Mouse (Mus musculus): ENCODE results near the gene Bin2. TPM values are rescaled to one million over a fixed set of nuclear protein-coding genes. Genes with fewer than 3 reads are reported as not detected.
"Not testable (repeated sequence)": the region's sequence is repeated elsewhere in the genome, so short reads cannot be mapped to it uniquely, and the experiment has no call there.

Gene Bin2
- polyA plus RNA-seq, 1 experiment = 1.8 TPM

- no peak for TF ChIP-seq POLR2A (IDR thresholded peaks at IDR 0.05; ENCODE audit: borderline replicate concordance, extremely low read depth, insufficient read depth, insufficient read length, poor library complexity, severe bottlenecking)
- no peak for TF ChIP-seq CTCF (IDR thresholded peaks at IDR 0.05; ENCODE audit: borderline replicate concordance, extremely low read depth, insufficient read depth, insufficient read length)
- DNase-seq (ENCODE audit: low read depth) = no peak
Measured at GRCm38 (mm10) chr15:100632323-100632722, 37.0 kb downstream of the Bin2 start.

- no peak for DNase-seq (ENCODE audit: low read depth)
- TF ChIP-seq CTCF (IDR thresholded peaks at IDR 0.05; ENCODE audit: borderline replicate concordance, extremely low read depth, insufficient read depth, insufficient read length) = no peak
- TF ChIP-seq POLR2A (IDR thresholded peaks at IDR 0.05; ENCODE audit: borderline replicate concordance, extremely low read depth, insufficient read depth, insufficient read length, poor library complexity, severe bottlenecking) = no peak
Measured at GRCm38 (mm10) chr15:100631454-100632170, 37.7 kb downstream of the Bin2 start.

- TF ChIP-seq CTCF (IDR thresholded peaks at IDR 0.05; ENCODE audit: borderline replicate concordance, extremely low read depth, insufficient read depth, insufficient read length) = no peak
- no peak for TF ChIP-seq POLR2A (IDR thresholded peaks at IDR 0.05; ENCODE audit: borderline replicate concordance, extremely low read depth, insufficient read depth, insufficient read length, poor library complexity, severe bottlenecking)
- DNase-seq (ENCODE audit: low read depth) = no peak
Measured at GRCm38 (mm10) chr15:100630126-100630525, 39.2 kb downstream of the Bin2 start.

GRCm38 (mm10) chr15:100628797-100629196 lies 40.6 kb downstream of the Bin2 start:
- DNase-seq (ENCODE audit: low read depth) = no peak
- TF ChIP-seq CTCF (IDR thresholded peaks at IDR 0.05; ENCODE audit: borderline replicate concordance, extremely low read depth, insufficient read depth, insufficient read length) = no peak
- no peak for TF ChIP-seq POLR2A (IDR thresholded peaks at IDR 0.05; ENCODE audit: borderline replicate concordance, extremely low read depth, insufficient read depth, insufficient read length, poor library complexity, severe bottlenecking)

GRCm38 (mm10) chr15:100627774-100628370 lies 41.5 kb downstream of the Bin2 start:
- TF ChIP-seq POLR2A (IDR thresholded peaks at IDR 0.05; ENCODE audit: borderline replicate concordance, extremely low read depth, insufficient read depth, insufficient read length, poor library complexity, severe bottlenecking) (no peak), CTCF (IDR thresholded peaks at IDR 0.05; ENCODE audit: borderline replicate concordance, extremely low read depth, insufficient read depth, insufficient read length) (no peak)
- DNase-seq (ENCODE audit: low read depth) = no peak

- TF ChIP-seq POLR2A (IDR thresholded peaks at IDR 0.05; ENCODE audit: borderline replicate concordance, extremely low read depth, insufficient read depth, insufficient read length, poor library complexity, severe bottlenecking) (no peak), CTCF (IDR thresholded peaks at IDR 0.05; ENCODE audit: borderline replicate concordance, extremely low read depth, insufficient read depth, insufficient read length) (no peak)
- DNase-seq (ENCODE audit: low read depth) = no peak
Measured at GRCm38 (mm10) chr15:100627287-100627686, 42.1 kb downstream of the Bin2 start.

GRCm38 (mm10) chr15:100624435-100624834 lies 44.9 kb downstream of the Bin2 start:
- TF ChIP-seq POLR2A (IDR thresholded peaks at IDR 0.05; ENCODE audit: borderline replicate concordance, extremely low read depth, insufficient read depth, insufficient read length, poor library complexity, severe bottlenecking) = no peak
- no peak for TF ChIP-seq CTCF (IDR thresholded peaks at IDR 0.05; ENCODE audit: borderline replicate concordance, extremely low read depth, insufficient read depth, insufficient read length)

GRCm38 (mm10) chr15:100623754-100624153 lies 45.6 kb downstream of the Bin2 start:
- no peak for TF ChIP-seq POLR2A (IDR thresholded peaks at IDR 0.05; ENCODE audit: borderline replicate concordance, extremely low read depth, insufficient read depth, insufficient read length, poor library complexity, severe bottlenecking)
- TF ChIP-seq CTCF (IDR thresholded peaks at IDR 0.05; ENCODE audit: borderline replicate concordance, extremely low read depth, insufficient read depth, insufficient read length) = no peak
- DNase-seq (ENCODE audit: low read depth) = no peak

More at GRCm38 (mm10) chr15:100624435-100624834, 44.9 kb downstream of the Bin2 start:
- DNase-seq (ENCODE audit: low read depth) = no peak

GRCm38 (mm10) chr15:100622164-100622563 lies 47.2 kb downstream of the Bin2 start:
- DNase-seq (ENCODE audit: low read depth) = no peak
- TF ChIP-seq POLR2A (IDR thresholded peaks at IDR 0.05; ENCODE audit: borderline replicate concordance, extremely low read depth, insufficient read depth, insufficient read length, poor library complexity, severe bottlenecking) (no peak), CTCF (IDR thresholded peaks at IDR 0.05; ENCODE audit: borderline replicate concordance, extremely low read depth, insufficient read depth, insufficient read length) (no peak)

GRCm38 (mm10) chr15:100621671-100622070 lies 47.7 kb downstream of the Bin2 start:
- not testable (repeated sequence) for DNase-seq (ENCODE audit: low read depth)

GRCm38 (mm10) chr15:100619200-100619599 lies 50.2 kb downstream of the Bin2 start:
- no peak for DNase-seq (ENCODE audit: low read depth)
- TF ChIP-seq CTCF (IDR thresholded peaks at IDR 0.05; ENCODE audit: borderline replicate concordance, extremely low read depth, insufficient read depth, insufficient read length) = no peak
- no peak for TF ChIP-seq POLR2A (IDR thresholded peaks at IDR 0.05; ENCODE audit: borderline replicate concordance, extremely low read depth, insufficient read depth, insufficient read length, poor library complexity, severe bottlenecking)

- DNase-seq (ENCODE audit: low read depth) = no peak
- no peak for TF ChIP-seq POLR2A (IDR thresholded peaks at IDR 0.05; ENCODE audit: borderline replicate concordance, extremely low read depth, insufficient read depth, insufficient read length, poor library complexity, severe bottlenecking)
Measured at GRCm38 (mm10) chr15:100616221-100616620, 53.1 kb downstream of the Bin2 start.

Measured in brain, embryonic 14.5 days (tissue).